ENCODE assay signal across 20 mouse cellular contexts in the genomic region with DNA sequence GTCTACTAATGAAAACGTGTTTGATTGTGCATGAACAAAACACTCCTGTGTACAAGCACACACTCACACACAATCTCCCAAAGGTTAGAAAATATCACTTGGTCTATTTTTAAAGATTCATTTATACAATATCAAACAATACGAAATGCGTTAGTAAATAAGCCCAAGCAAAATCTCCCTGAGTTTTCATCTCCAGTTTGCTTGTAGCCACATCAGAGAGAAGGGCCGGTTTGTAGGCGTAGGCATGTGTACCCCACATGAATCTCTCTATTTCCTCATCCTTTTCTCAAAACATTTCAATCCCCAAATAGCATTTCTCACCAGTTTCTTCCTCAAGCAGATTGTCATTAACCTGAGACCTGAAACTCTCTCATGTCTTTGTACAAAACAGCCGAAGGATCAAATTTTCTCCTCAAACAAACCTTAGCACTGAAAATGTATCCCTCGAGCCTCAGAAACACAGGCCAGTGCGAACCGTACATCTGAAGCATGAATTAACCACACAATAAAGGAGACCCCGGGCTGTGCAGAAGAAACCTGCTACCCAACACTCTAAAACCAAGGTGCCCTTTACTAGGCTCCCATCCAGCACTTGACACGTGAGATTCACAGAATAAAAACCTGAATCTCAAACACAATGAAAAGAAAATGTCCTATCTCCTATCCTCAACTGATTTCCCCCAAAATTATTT. TPM values are rescaled to one million over a fixed set of nuclear protein-coding genes. Genes with fewer than 3 reads are reported as not detected.
A peak's percentile ranks its signal among the peaks of the same experiment; 100 is the strongest.
DNase-seq lines count a peak whose midpoint lies in the region; ATAC-seq and TF ChIP-seq lines count a peak whose summit lies in the region.
"Had no signal": no experiment of that assay in that cellular context is flagged by ENCODE, and none has a peak within 500 bp of the region (broad histone marks: within the 10 kb centered on the region; RNA-seq: fewer than 3 reads in every experiment).

No protein-coding gene starts in this region.

- WGBS in lung, postnatal 0 days = 85% methylated on average over 11 of the region's 11 CpGs
- WGBS in lung, adult 2 months = 77% methylated on average over 11 of the region's 11 CpGs
- WGBS in stomach, postnatal 0 days = 84% methylated on average over 11 of the region's 11 CpGs

- no peaks in the 10 kb centered on the region for H3K36me3 ChIP-seq in lung, postnatal 0 days (ENCODE audit: insufficient read depth, low read length)
- no peaks in the 10 kb centered on the region for H3K36me3 ChIP-seq in stomach, postnatal 0 days (ENCODE audit: control insufficient read depth, insufficient read depth, low read length)
- H3K36me3 ChIP-seq: forebrain, embryonic 10.5 days; G1E; limb, embryonic 10.5 days; midbrain, embryonic 12.5 days had no signal

- H3K27me3 ChIP-seq in lung, postnatal 0 days (replicated peaks; ENCODE audit: insufficient read depth, low read length) = no peaks in the 10 kb centered on the region
- no peaks in the 10 kb centered on the region for H3K27me3 ChIP-seq in stomach, postnatal 0 days (ENCODE audit: control insufficient read depth, insufficient read depth, low read length)
- H3K27me3 ChIP-seq: midbrain, embryonic 12.5 days had no signal

- H3K4me3 ChIP-seq in gastrocnemius, adult 2 months = peak overlapping the region; percentile 47; the same call in 1 of the 2 replicates
- H3K4me3 ChIP-seq in lung, postnatal 0 days (ENCODE audit: low read depth, low read length) = peak overlapping the region; percentile 8; the same call in 1 of the 2 replicates
- no peak overlapping the region for H3K4me3 ChIP-seq in lung, adult 2 months (replicated peaks; ENCODE audit: extremely low read depth, low read depth, low read length)
- peak overlapping the region; percentile 75 for H3K4me3 ChIP-seq in bone marrow macrophage, adult 2 months (ENCODE audit: insufficient read depth, low read length)
- H3K4me3 ChIP-seq in stomach, postnatal 0 days (ENCODE audit: low read depth, low read length) = no peak overlapping the region
- H3K4me3 ChIP-seq: forebrain, embryonic 10.5 days; limb, embryonic 10.5 days; midbrain, embryonic 12.5 days had no signal

- H3K9me3 ChIP-seq in lung, postnatal 0 days (ENCODE audit: low read length) = no peaks in the 10 kb centered on the region
- no peaks in the 10 kb centered on the region for H3K9me3 ChIP-seq in stomach, postnatal 0 days (ENCODE audit: control insufficient read depth, low read length)
- H3K9me3 ChIP-seq: forebrain, embryonic 10.5 days; G1E; limb, embryonic 10.5 days; midbrain, embryonic 12.5 days had no signal

- intact Hi-C loops in gastrocnemius, adult 2 months (cut with DNase I) = no loop called here
- intact Hi-C loops in gastrocnemius, postnatal 14 days (cut with DNase I; ENCODE audit: low total_unique reads) = no loop called here

- no peaks in the 10 kb centered on the region for H3K4me1 ChIP-seq in lung, postnatal 0 days (ENCODE audit: insufficient read depth, low read depth, low read length)
- H3K4me1 ChIP-seq in lung, adult 2 months (ENCODE audit: control insufficient read depth, insufficient read depth, low read length) = no peaks in the 10 kb centered on the region; the same call in 1 of the 2 replicates
- H3K4me1 ChIP-seq in bone marrow macrophage, adult 2 months (ENCODE audit: control insufficient read depth, insufficient read depth, low read length) = peaks cover 54% of the 10 kb centered on the region
- H3K4me1 ChIP-seq in stomach, postnatal 0 days (replicated peaks; ENCODE audit: control insufficient read depth, insufficient read depth) = no peaks in the 10 kb centered on the region
- H3K4me1 ChIP-seq: forebrain, embryonic 10.5 days; limb, embryonic 10.5 days; midbrain, embryonic 12.5 days had no signal

- no peak overlapping the region for H3K4me2 ChIP-seq in lung, postnatal 0 days (replicated peaks; ENCODE audit: low read depth, low read length)
- H3K4me2 ChIP-seq in stomach, postnatal 0 days (replicated peaks; ENCODE audit: low read depth) = no peak overlapping the region
- H3K4me2 ChIP-seq: hindbrain, embryonic 14.5 days; midbrain, embryonic 12.5 days had no signal

- no peak for TF ChIP-seq POLR2A in lung, adult 2 months (IDR thresholded peaks at IDR 0.05; ENCODE audit: borderline replicate concordance, extremely low read depth, low read depth, low read length)
- no peak for TF ChIP-seq POLR2A in bone marrow macrophage, adult 2 months (IDR thresholded peaks at IDR 0.05; ENCODE audit: borderline replicate concordance, low read depth, low read length)

- H3K27ac ChIP-seq in gastrocnemius, adult 2 months = no peak overlapping the region
- H3K27ac ChIP-seq in lung, postnatal 0 days (ENCODE audit: low read length) = no peak overlapping the region
- H3K27ac ChIP-seq in bone marrow macrophage, adult 2 months (ENCODE audit: insufficient read depth, low read depth, low read length) = peak overlapping the region; percentile 73
- H3K27ac ChIP-seq in stomach, postnatal 0 days (replicated peaks) = no peak overlapping the region
- H3K27ac ChIP-seq: forebrain, embryonic 10.5 days; hindbrain, embryonic 14.5 days; limb, embryonic 10.5 days; midbrain, embryonic 12.5 days had no signal

- ATAC-seq in lung, postnatal 0 days = no peak
- no peak for ATAC-seq in stomach, postnatal 0 days (ENCODE audit: low FRiP score, low TSS enrichment)
- no peak for ATAC-seq in activated CD4-positive, CD25-positive, alpha-beta regulatory T cell, adult 4 months
- ATAC-seq: forebrain, embryonic 16.5 days; Patski had no signal

- H3K9ac ChIP-seq in lung, postnatal 0 days (replicated peaks; ENCODE audit: low read depth) = no peak overlapping the region
- no peak overlapping the region for H3K9ac ChIP-seq in stomach, postnatal 0 days (ENCODE audit: low read length)
- H3K9ac ChIP-seq: hindbrain, embryonic 14.5 days; midbrain, embryonic 12.5 days had no signal

- no peak for TF ChIP-seq CTCF in gastrocnemius, adult 2 months (IDR thresholded peaks at IDR 0.05)
- no peak for TF ChIP-seq CTCF in lung, postnatal 0 days (IDR thresholded peaks at IDR 0.05)
- no peak for TF ChIP-seq CTCF in lung, adult 2 months (IDR thresholded peaks at IDR 0.05; ENCODE audit: insufficient read depth, low read length)
- TF ChIP-seq CTCF in bone marrow macrophage, adult 2 months (IDR thresholded peaks at IDR 0.05; ENCODE audit: low read depth, low read length) = no peak
- no peak for TF ChIP-seq CTCF in stomach, postnatal 0 days (IDR thresholded peaks at IDR 0.05; ENCODE audit: low read depth)

- no peak for TF ChIP-seq EP300 in lung, postnatal 0 days (IDR thresholded peaks at IDR 0.05)
- no peak for TF ChIP-seq EP300 in stomach, postnatal 0 days (optimal IDR thresholded peaks at IDR 0.05)

- no peak for DNase-seq in gastrocnemius, adult 2 months
- DNase-seq in gastrocnemius, postnatal 14 days = no peak
- no peak for DNase-seq in lung, postnatal 0 days (ENCODE audit: low spot score)
- no peak for DNase-seq in lung, adult 2 months
- no peak for DNase-seq in stomach, postnatal 0 days (ENCODE audit: low spot score)
- DNase-seq: adrenal gland, adult 8-10 months; cerebellum, adult 9-11 months; gastrocnemius, postnatal 25 days; heart, postnatal 4 days; kidney, adult 2 months; right cerebral cortex, postnatal 14 days had no signal

RNA-seq across cellular contexts. Expression of a gene that starts 1.6 kb away (rescaled TPM):
- under 1 TPM; 0.11 to 0.13 TPM for total RNA-seq in gastrocnemius, adult 2 months (2021)
- under 1 TPM; 0.27 to 0.31 TPM for total RNA-seq in gastrocnemius, postnatal 14 days (2021)
- polyA plus RNA-seq in lung, postnatal 0 days (2015; fragmentation: Nextera tagmentation; extraction: Ambion mirVana) = 1.4 and 1.7 TPM in 2 replicates
- 1.0 and 1.8 TPM in 2 replicates for polyA plus RNA-seq in lung, adult 2 months (2012; rRNA removed)
- 30.5 and 31.7 TPM in 2 replicates for polyA plus RNA-seq in bone marrow macrophage, adult 2 months (2012; ENCODE audit: insufficient read depth, insufficient read length, missing spikeins)
- polyA plus RNA-seq in stomach, postnatal 0 days (2015; fragmentation: Nextera tagmentation; extraction: Ambion mirVana) = 0.07 TPM in 2 replicates
- 1 to 10 TPM; 1.4 to 2.8 TPM for polyA plus RNA-seq in activated CD4-positive, CD25-positive, alpha-beta regulatory T cell, adult 4 months (2017; shearing (Covaris generic))
- polyA plus RNA-seq: forebrain, embryonic 16.5 days had no signal

RNA-seq across cellular contexts. Expression of a gene that starts 53.3 kb away (rescaled TPM):
- total RNA-seq in gastrocnemius, adult 2 months (2021) = not detected
- under 1 TPM in 1 of 2 experiments, not detected in 1; 0.21 TPM for total RNA-seq in gastrocnemius, postnatal 14 days (2021)
- polyA plus RNA-seq in lung, postnatal 0 days (2015; fragmentation: Nextera tagmentation; extraction: Ambion mirVana) = 1.0 and 1.2 TPM in 2 replicates
- 2.4 and 2.7 TPM in 2 replicates for polyA plus RNA-seq in lung, adult 2 months (2012; rRNA removed)
- not detected in 2 replicates for polyA plus RNA-seq in bone marrow macrophage, adult 2 months (2012; ENCODE audit: insufficient read depth, insufficient read length, missing spikeins)
- 1.1 and 2.4 TPM in 2 replicates for polyA plus RNA-seq in stomach, postnatal 0 days (2015; fragmentation: Nextera tagmentation; extraction: Ambion mirVana)
- not detected for polyA plus RNA-seq in activated CD4-positive, CD25-positive, alpha-beta regulatory T cell, adult 4 months (2017; shearing (Covaris generic))
- total RNA-seq: gastrocnemius, postnatal 25 days; heart, postnatal 4 days had no signal
- polyA plus RNA-seq: G1E, Patski had no signal

Comparison
In these comparisons a context has a peak if more than half of its experiments do, and no peak if none do; other contexts are left out.
1. H3K4me3 ChIP-seq: peak in gastrocnemius, adult 2 months (single experiment), lung, postnatal 0 days (single experiment) and bone marrow macrophage, adult 2 months (single experiment); none in lung, adult 2 months (single experiment) and stomach, postnatal 0 days (single experiment).